Mouse (Mus musculus) cerebellum, adult 8-10 months (tissue): ENCODE results near the gene Cst13.

Source experiments
- DNase-seq: peaks from one replicate; pipeline ENCODE4 v3.0.0; 2022

Gene Cst13

GRCm38 (mm10) chr2:148875335-148875811, 55.5 kb downstream of the Cst13 start, which contains the start of gene Cst3:
Gene Cst3 (minus strand): TSS chr2:148875692.
- DNase-seq, result peak; percentile 82

- DNase-seq, result no peak
Observed at GRCm38 (mm10) chr2:148877016-148877770, 57.3 kb downstream of the Cst13 start.

- no peak for DNase-seq
Observed at GRCm38 (mm10) chr2:148878641-148879130, 58.8 kb downstream of the Cst13 start.

GRCm38 (mm10) chr2:148879199-148879598, 59.3 kb downstream of the Cst13 start:
- no peak for DNase-seq
